Mouse (Mus musculus) G1E (cell line): ENCODE data around the gene L1cam.

Source experiments
- CTCF ChIP-seq: IDR thresholded peaks from 2 replicates; pipeline ENCODE4 v1.5.1; 2012; ENCODE audit warnings: low read depth, low read length, inconsistent platforms, mixed read lengths
- GATA1 ChIP-seq: IDR thresholded peaks from 2 replicates; pipeline ENCODE4 v1.6.1; 2012; ENCODE audit warnings: borderline replicate concordance, low read length, inconsistent platforms, mixed read lengths
- GATA2 ChIP-seq: IDR thresholded peaks from 2 replicates; pipeline ENCODE4 v1.6.1; 2012; ENCODE audit warnings: low read depth, low read length, inconsistent platforms, borderline replicate concordance
- POLR2AphosphoS5 ChIP-seq: IDR thresholded peaks from 2 replicates; pipeline ENCODE4 v1.6.1; 2012; ENCODE audit warnings: low read depth, low read length, inconsistent platforms; ENCODE audit not compliant: insufficient replicate concordance
- TAL1 ChIP-seq: conservative IDR thresholded peaks from 2 replicates; pipeline ENCODE4 v1.6.1; 2012; ENCODE audit warnings: low read depth, low read length, inconsistent platforms, mixed read lengths

- TF ChIP-seq CTCF, result no peak
- no peak for TF ChIP-seq TAL1
- no peak for TF ChIP-seq GATA2
- TF ChIP-seq GATA1, result no peak
- no peak for TF ChIP-seq POLR2AphosphoS5
These were observed 71.4 kb downstream of the L1cam start, which contains the start of gene Pdzd4 for GRCm38 (mm10) chrX:73824185-73825151.
